Mouse (Mus musculus): Measurements from ENCODE around the gene Frg2f1.
A peak's percentile ranks its signal among the peaks of the same experiment; 100 is the strongest.

The Frg2f1 gene

DNA sequence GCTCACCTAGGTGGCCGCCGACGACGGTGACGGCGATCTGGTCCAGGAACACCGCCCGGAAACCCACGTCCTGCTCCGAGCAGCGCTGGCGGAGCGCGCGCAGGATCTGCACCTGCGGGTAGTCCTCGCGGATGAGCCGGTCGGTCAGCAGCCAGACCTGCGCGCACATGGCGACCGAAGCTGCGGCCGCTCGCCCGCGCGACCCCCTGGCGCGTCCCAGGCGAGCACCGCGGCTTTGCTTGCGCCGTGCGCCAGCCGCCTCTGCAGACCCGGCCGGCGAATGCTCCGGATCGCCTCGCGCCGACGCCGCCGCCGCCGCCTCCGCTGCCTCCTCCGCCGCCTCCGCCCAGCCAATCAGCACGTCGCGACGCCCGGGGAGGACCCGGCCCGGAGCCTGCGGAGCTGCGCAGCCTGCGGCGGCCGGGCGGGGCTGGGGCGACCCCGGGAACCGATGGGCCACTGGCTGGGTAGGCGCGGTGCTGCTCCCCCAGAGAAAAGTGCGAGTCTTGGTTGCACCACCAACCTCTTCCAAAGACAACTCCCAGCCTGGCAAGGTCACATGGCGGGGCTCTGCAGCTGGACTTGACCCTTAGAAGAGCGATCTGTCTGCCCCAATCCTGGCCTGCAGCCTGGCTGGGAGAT, 46.9 kb downstream of the Frg2f1 start, which contains the start of gene Rimkla:
Rimkla (minus strand) TSS at position 338 of the 642 bp plus-strand sequence.
- no peak for DNase-seq (ENCODE audit: low read depth)

DNA sequence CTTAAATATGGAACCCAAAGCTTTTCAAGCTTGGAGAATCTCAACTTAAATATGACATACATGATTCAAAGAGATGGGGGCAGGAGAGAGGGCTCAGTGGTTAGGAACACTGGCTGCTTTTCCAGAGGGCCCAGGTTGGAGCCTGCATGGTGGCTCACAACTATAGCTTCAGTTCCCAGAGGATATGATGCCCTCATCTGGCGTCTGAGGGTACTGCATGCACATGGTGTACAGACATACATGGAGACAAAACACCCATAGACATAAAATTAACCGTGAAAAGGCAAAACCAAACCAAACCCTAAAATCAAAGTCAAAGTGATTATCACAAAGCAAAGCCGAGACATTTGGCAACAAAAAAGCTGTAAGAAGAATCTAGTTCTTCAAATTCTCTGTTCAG, 48.5 kb downstream of the Frg2f1 start:
- peak; percentile 51 for DNase-seq (ENCODE audit: low read depth)

DNA sequence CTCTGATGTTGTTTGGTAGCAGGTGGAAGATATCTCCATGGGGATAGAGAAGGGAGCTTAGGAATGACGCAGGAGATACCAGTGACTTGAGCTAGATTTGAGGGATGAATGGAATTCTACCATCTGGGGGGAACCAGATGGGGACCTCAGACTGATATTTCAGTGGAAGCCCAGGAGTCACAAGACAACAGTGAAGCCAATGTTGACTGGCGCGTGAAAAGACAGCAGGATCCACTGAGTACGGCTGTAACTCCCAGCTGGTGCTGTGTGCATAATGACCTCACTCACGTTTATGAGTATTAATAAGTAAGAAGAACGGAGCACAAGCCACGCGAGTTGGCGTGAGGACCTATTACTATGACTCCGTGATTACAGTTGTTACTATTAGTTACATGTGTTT, 49.7 kb downstream of the Frg2f1 start:
- DNase-seq (ENCODE audit: low read depth): no peak

DNA sequence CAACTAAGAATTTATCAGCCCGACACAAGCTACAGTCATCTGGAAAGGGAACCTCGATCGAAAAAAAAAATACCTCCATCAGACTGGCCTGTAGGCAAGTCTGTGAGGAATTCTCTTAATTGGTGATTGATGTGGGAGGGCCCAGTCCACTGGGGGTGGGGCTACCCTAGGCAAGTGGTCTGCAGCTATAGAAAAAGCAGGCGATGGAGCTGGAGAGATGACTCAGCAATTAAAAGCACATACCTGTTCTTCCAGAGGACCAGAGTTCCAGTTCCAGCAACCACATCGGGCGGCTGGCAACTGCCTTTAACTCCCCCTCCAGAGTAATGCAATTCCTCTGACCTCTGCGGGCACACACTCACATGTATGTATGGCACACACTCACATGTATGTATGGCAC, 54.4 kb downstream of the Frg2f1 start:
- DNase-seq (ENCODE audit: low read depth): peak; percentile 33

DNA sequence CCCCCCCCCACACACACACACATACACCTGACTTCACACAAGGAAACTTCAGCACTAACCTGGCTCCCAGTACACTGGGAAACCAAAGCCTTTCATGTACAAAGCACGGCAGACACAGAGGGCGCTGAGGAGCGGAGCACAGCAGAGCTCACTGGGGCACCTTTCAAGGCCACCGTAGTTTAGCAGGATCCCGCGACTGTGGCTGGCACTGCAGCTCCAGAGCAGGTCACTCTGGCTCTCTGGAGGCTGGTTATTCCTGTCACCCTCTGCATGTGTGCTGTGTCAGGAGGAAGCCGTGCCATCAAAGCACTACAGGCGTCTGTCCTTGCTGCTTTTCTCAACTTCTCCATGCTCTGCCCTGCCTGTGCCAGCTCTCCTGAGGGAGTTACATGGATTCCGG, 56.3 kb downstream of the Frg2f1 start:
- DNase-seq (ENCODE audit: low read depth): no peak
